Mouse (Mus musculus) intestine, embryonic 16.5 days (tissue): Measurements from ENCODE around the gene Camk1. TPM values are rescaled to one million over a fixed set of nuclear protein-coding genes. Genes with fewer than 3 reads are reported as not detected.
A peak's percentile ranks its signal among the peaks of the same experiment; 100 is the strongest.

ENCODE experiments used
- ATAC-seq: fragments of 200-750 bp; cut with Nextera tagmentation; 2 replicates; pipeline ENCODE4 v1.8.0; 2017; ENCODE audit warnings: moderate TSS enrichment, moderate library complexity
- H3K27ac ChIP-seq: fragments of 300-500 bp; sonication (generic); 2 replicates; pipeline ENCODE4 v1.5.1; 2014; ENCODE audit warnings: mild to moderate bottlenecking, low read length
- H3K27me3 ChIP-seq: fragments of 300-500 bp; sonication (generic); replicated peaks from 2 replicates; pipeline ENCODE4 v1.6.1; 2014; ENCODE audit warnings: low read length, control low read depth, mixed read lengths; ENCODE audit not compliant: control insufficient read depth, insufficient read depth
- H3K36me3 ChIP-seq: fragments of 300-500 bp; sonication (generic); 2 replicates; pipeline ENCODE4 v1.6.1; 2014; ENCODE audit warnings: low read length, control low read depth; ENCODE audit not compliant: control insufficient read depth, insufficient read depth
- H3K4me1 ChIP-seq: fragments of 300-500 bp; sonication (generic); 2 replicates; pipeline ENCODE4 v1.6.1; 2014; ENCODE audit warnings: low read length, control low read depth, mixed read lengths; ENCODE audit not compliant: control insufficient read depth, insufficient read depth
- H3K4me2 ChIP-seq: fragments of 300-500 bp; sonication (generic); 2 replicates; pipeline ENCODE4 v1.6.1; 2014; ENCODE audit warnings: low read depth, low read length, control low read depth
- H3K4me3 ChIP-seq: fragments of 300-500 bp; sonication (generic); 2 replicates; pipeline ENCODE4 v1.5.1; 2014; ENCODE audit warnings: mild to moderate bottlenecking, low read length
- H3K9ac ChIP-seq: fragments of 300-500 bp; sonication (generic); 2 replicates; pipeline ENCODE4 v1.6.1; 2014; ENCODE audit warnings: low read depth, low read length
- H3K9me3 ChIP-seq: fragments of 300-500 bp; sonication (generic); 2 replicates; pipeline ENCODE4 v1.6.1; 2016; ENCODE audit warnings: low read length, control low read depth; ENCODE audit not compliant: control insufficient read depth
- WGBS: fragments of 180-500 bp; shearing (Covaris S2); extraction: QIAGEN DNeasy Blood & Tissue Kit; methylation state at CpG from one replicate; pipeline ENCODE4 v1.1.7; 2014; 5-methylcytosine and 5-hydroxymethylcytosine counted together
- polyA plus RNA-seq: library from polyadenylated mRNA; unstranded; fragments of >200 nt; fragmentation: Nextera tagmentation; extraction: Ambion mirVana; gene quantifications from 2 replicates; pipeline ENCODE4 v1.2.1, GENCODE M21; 2015

Gene Camk1
- 66.4 and 66.8 TPM in 2 replicates for polyA plus RNA-seq

DNA sequence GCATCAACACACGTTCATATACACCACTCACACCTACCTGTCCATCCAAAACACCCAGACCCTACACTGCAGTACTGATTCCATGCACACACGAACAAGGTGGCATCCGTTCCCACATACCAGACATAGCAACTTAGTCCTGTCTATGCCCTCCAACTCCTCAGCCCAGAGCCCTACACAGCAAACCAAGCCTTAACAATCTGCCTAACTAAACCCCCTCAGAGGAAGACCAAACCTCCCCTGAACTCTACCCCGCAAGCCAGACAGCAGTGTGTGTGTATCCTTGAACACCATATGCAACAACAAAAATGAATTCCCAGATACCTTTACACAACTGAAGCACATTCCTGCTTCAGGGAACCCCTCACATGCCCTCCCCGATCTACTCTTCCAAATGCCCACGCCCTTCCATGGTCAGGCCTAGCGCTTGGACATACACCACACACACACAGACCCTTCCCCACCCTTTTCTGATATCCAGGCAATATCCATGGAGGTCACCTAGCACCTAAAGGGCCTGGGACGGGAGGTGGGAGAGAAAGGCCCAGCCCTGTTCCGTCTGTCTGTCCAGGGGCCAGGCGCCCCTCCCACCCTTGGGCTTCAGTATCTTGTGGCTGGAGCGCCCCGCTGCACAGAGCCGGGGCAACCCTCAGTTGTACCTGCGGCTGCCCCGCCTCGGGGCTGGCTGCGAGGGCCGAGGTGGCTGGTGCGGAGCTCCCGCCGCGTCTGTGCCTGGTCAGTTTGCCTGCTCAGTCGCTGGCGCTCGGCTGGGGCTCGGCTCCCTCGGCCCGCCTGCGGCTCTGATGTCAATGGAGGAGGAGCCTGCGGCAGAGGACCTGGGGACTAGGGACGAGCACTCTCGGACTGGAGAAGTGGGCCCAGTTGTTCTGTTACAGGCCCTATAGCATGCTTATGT, at the start of gene Camk1:
Gene Camk1, minus strand, starts transcription at position 808 of the 916 bp plus-strand sequence.
- 13% methylated on average over 32 of the region's 32 CpGs for WGBS
- Histone ChIP-seq H3K4me2 (peak within 1 kb of the TSS; percentile 92), H3K4me1 (peaks cover 19% of the 10 kb centered on the region), H3K27ac (peak within 1 kb of the TSS; percentile 65), H3K36me3 (0 out of 2 replicates have a peak, but pooled peaks cover 3% of the 10 kb centered on the region), H3K4me3 (peak within 1 kb of the TSS; percentile 79), H3K27me3 (no peaks in the 10 kb centered on the region), H3K9me3 (no peaks in the 10 kb centered on the region), H3K9ac (peak within 1 kb of the TSS; percentile 95)
- peak; percentile 91 for ATAC-seq

DNA sequence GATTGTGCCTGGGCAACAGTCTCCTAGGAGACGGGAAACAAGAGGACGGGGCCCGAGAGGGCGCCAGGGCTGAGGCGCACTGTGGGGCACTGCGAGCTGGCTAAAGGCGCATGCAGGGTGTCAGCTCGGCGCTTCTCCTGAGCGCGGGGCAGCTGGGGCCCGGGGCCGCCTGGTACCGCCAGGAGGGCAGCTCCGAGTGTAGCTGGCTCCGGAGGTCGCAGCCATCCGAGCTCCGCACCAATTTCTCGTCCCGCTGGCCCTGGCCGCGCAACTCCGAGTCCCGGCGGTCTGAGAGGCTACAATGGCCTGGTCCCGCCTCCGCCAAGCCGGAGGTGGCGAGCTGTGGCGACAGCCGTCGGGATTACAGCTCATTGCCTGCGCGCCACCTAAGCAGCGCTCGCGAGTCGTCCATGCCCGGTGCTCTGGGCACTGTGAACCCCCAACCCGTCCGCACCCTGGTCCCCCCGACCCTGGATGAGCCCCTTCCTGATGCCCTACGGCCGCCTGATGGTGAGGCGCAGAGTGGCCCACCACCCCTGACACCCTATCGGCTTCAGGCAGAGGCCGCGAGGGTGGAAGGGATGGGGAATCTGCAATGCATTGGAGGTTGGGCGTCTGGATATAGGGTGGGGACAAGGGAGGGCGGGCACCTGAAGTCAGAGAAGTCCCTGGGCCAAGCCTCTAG, 48.7 kb upstream of the Camk1 start:
- peak overlapping the region; percentile 84 for H3K4me2 ChIP-seq
- ATAC-seq = peak; percentile 79
- no peak overlapping the region for H3K27ac ChIP-seq
- peaks cover 26% of the 10 kb centered on the region for H3K4me1 ChIP-seq
- H3K36me3 ChIP-seq = peaks cover 12% of the 10 kb centered on the region; the same call in 1 of the 2 replicates
- H3K9ac ChIP-seq = peak overlapping the region; percentile 62
- H3K9me3 ChIP-seq = no peaks in the 10 kb centered on the region
- 2% methylated on average over 51 of the region's 51 CpGs for WGBS
- H3K4me3 ChIP-seq = peak overlapping the region; percentile 46
- H3K27me3 ChIP-seq = no peaks in the 10 kb centered on the region

DNA sequence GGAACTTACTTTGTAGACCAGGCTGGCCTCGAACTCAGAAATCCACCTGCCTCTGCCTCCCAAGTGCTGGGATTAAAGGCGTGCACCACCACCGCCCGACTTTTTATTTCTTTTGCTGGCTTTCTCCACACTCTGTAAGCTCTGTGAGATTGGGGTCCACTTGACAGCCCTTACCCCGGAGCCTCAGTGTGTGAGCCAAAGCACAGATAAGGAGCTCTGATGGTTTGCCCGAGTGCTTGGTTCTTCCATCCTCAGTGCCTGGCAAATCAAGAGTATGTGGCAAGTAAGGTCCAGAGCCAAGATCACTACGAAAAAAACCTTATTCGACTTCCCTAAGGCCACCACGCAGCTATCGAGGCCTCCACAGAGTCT, 48.2 kb upstream of the Camk1 start:
- Histone ChIP-seq H3K4me1 (peaks cover 26% of the 10 kb centered on the region), H3K9me3 (no peaks in the 10 kb centered on the region), H3K9ac (peak overlapping the region; percentile 62), H3K4me3 (peak overlapping the region; percentile 46), H3K27ac (no peak overlapping the region), H3K36me3 (peaks cover 16% of the 10 kb centered on the region; the same call in 1 of the 2 replicates), H3K4me2 (peak overlapping the region; percentile 84), H3K27me3 (no peaks in the 10 kb centered on the region)
- WGBS = 30% methylated on average over 10 of the region's 10 CpGs
- no peak for ATAC-seq

DNA sequence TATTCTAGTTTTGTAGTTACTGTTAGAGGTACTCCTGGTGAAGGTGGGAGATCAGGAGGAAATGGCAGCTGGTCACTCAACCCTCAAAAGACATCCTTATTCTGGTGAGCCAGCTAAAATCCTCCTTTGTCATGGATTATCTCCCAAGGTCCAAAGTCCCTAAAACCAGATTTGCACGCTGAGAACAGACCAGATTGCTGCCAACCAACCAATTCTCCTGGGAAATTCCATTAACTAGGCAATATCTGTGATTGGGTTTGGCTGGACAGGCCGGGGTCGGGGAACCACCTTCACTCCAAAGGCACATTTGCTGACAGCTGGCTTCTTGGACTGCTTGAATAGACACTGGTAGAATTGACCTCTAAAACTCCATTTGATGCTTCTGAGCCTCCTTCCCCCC, 46.9 kb upstream of the Camk1 start:
- Histone ChIP-seq H3K27ac (no peak overlapping the region), H3K27me3 (no peaks in the 10 kb centered on the region), H3K4me3 (no peak overlapping the region), H3K4me2 (no peak overlapping the region), H3K9ac (no peak overlapping the region), H3K36me3 (peaks cover 18% of the 10 kb centered on the region; the same call in 1 of the 2 replicates), H3K9me3 (no peaks in the 10 kb centered on the region), H3K4me1 (peaks cover 26% of the 10 kb centered on the region)
- 77% methylated on average over 3 of the region's 3 CpGs for WGBS
- no peak for ATAC-seq

DNA sequence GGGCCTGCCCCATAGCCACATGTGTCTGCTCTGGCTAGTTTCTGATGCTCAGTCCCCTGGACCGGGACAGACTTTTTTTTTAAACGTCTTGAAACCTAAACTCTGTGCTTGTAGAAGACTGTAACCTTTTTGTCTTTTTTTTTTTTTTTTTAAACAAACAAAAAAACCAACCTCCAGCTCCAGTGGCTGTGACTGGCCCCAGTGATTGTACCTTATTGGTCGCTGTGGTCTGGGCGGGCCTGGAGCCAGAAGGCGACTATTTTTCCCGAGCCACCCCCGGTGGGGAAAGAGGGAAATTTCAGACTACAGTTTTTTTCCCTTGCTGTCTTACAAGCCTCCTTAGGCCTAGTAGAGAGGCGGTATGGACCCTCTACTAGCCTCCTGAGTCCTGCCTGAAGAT, 45.2 kb upstream of the Camk1 start, which contains the start of gene Ttll3:
Gene Ttll3, plus strand, starts transcription at position 301 of the 400 bp plus-strand sequence.
- H3K4me2 ChIP-seq = no peak within 1 kb of the TSS
- no peak within 1 kb of the TSS for H3K4me3 ChIP-seq
- WGBS = 63% methylated on average over 8 of the region's 8 CpGs
- H3K27me3 ChIP-seq = no peaks in the 10 kb centered on the region
- no peak for ATAC-seq
- no peak within 1 kb of the TSS for H3K9ac ChIP-seq
- H3K36me3 ChIP-seq = peaks cover 27% of the 10 kb centered on the region
- H3K27ac ChIP-seq = no peak within 1 kb of the TSS
- H3K9me3 ChIP-seq = no peaks in the 10 kb centered on the region
- H3K4me1 ChIP-seq = peaks cover 26% of the 10 kb centered on the region

DNA sequence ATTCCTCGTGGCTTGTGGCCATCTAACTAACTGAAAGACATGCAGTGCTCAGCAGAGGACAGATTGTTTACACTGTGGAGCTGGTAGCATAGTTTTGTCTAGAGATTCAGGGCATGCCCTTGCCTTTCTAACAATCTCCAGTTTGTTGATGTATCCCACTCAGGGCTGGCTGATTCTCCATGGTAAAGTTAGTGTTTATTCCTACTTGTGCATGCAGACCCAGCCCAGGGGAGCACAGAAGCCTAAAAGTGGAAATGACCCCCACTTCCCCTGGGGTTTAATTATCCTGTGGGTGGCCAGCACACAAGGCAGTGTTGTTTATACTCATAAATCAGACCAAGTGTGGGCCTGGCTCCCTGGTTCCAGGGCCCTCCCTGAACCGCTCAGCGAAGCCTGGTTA, 42.2 kb upstream of the Camk1 start:
- Histone ChIP-seq H3K4me3 (no peak overlapping the region), H3K9ac (no peak overlapping the region), H3K9me3 (no peaks in the 10 kb centered on the region), H3K4me1 (peaks cover 8% of the 10 kb centered on the region; the same call in 1 of the 2 replicates), H3K36me3 (peaks cover 36% of the 10 kb centered on the region), H3K27me3 (no peaks in the 10 kb centered on the region), H3K4me2 (no peak overlapping the region), H3K27ac (peak overlapping the region; percentile 46; the same call in 1 of the 2 replicates)
- ATAC-seq = peak; percentile 18; the same call in 1 of the 2 replicates
- 48% methylated on average over 3 of the region's 3 CpGs for WGBS

DNA sequence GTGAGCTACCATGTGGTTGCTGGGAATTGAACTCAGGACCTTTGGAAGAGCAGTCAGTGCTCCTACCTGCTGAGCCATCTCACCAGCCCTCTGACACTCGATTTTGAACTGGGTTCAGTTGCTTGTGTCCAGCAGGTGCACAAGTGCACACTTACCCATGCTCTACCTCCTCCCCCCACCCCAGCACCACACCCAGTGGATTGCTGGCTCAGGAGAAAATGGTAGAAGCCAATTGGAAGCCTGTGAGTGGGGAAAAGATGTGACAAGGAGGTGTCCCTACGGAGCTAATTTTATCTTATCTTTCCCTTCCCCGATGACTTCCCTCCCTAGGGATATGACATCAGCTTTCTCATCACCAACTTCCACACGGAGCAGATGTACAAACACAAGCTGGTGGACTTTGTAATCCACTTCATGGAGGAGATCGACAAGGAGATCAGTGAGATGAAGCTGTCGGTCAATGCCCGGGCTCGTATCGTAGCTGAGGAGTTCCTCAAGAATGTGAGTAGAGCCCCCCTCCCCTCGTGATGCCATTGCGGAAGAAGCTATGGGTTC, 41.5 kb upstream of the Camk1 start:
- peaks cover 5% of the 10 kb centered on the region; the same call in 1 of the 2 replicates for H3K4me1 ChIP-seq
- WGBS = 59% methylated on average over 11 of the region's 11 CpGs
- H3K36me3 ChIP-seq = peaks cover 40% of the 10 kb centered on the region
- H3K4me3 ChIP-seq = no peak overlapping the region
- H3K27ac ChIP-seq = peak overlapping the region; percentile 46; the same call in 1 of the 2 replicates
- H3K27me3 ChIP-seq = no peaks in the 10 kb centered on the region
- no peak overlapping the region for H3K9ac ChIP-seq
- no peaks in the 10 kb centered on the region for H3K9me3 ChIP-seq
- ATAC-seq = no peak
- H3K4me2 ChIP-seq = no peak overlapping the region

DNA sequence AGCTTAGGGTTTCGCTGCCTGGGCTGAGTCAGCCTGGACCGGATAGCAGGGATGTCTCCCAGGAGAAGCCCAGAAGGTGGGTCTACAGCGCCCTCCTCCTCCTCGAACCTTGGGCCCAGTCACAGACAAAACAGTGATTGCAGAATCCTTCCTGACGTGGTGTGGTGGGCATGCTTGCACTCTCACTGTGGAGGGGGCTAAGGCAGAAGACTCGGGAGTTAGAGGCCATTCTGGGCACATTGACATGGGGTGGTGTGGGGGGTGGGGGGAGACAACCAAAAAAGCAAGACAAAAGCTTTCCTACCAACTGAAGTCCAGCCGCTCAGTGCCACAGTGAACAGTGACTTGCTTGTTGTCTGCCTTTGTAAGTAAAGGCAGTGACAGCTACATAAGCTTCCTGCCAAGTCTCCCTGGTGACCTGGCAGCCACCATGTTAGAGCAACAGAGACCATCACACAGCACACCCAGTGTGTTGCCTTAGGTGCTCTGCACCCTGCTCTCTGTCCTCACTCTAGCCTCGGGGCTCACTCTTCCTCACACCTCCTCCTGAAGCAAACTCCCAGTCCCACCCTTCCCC, 40.7 kb upstream of the Camk1 start:
- Histone ChIP-seq H3K4me1 (peaks cover 6% of the 10 kb centered on the region), H3K27ac (no peak overlapping the region), H3K9ac (no peak overlapping the region), H3K36me3 (peaks cover 40% of the 10 kb centered on the region), H3K4me2 (no peak overlapping the region), H3K4me3 (no peak overlapping the region), H3K9me3 (no peaks in the 10 kb centered on the region), H3K27me3 (no peaks in the 10 kb centered on the region)
- ATAC-seq = no peak
- 91% methylated on average over 8 of the region's 8 CpGs for WGBS

DNA sequence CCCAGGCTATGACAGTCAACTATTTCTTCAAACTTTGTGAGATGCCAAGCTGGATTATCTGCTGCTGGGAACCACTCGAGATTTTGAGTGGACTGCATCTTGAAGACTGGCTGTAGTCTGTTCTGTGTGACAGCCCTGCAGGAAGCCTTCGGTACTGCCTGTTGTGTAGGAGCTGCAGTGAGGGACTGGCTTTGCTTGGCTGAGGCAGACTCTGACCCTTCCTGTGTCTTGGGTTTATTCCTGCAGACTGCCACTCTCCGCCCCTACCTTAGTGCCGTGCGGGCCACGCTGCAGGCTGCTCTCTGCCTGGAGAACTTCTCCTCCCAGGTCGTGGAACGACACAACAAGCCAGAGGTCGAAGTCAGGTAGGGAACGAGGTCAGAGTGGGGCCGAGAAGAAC, 36.7 kb upstream of the Camk1 start:
- Histone ChIP-seq H3K4me3 (no peak overlapping the region), H3K4me2 (no peak overlapping the region), H3K9ac (no peak overlapping the region), H3K9me3 (no peaks in the 10 kb centered on the region), H3K36me3 (peaks cover 23% of the 10 kb centered on the region), H3K27me3 (no peaks in the 10 kb centered on the region), H3K4me1 (peaks cover 16% of the 10 kb centered on the region), H3K27ac (no peak overlapping the region)
- ATAC-seq = no peak
- WGBS = 91% methylated on average over 11 of the region's 11 CpGs
